Mouse (Mus musculus) retina, postnatal 7 days (tissue): ENCODE results near the gene Tmem259.

Source experiments
- DNase-seq: peaks from one replicate; pipeline ENCODE4 v3.0.0-alpha.2; 2012; ENCODE audit warnings: low read depth, low spot score

The Tmem259 gene

GRCm38 (mm10) chr10:80016511-80016910, 32.4 kb upstream of the Tmem259 start, which contains the start of gene Arhgap45:
Gene Arhgap45 (plus strand): TSS chr10:80016653.
- DNase-seq: no peak

- no peak for DNase-seq
Observed at GRCm38 (mm10) chr10:80015583-80015982, 31.5 kb upstream of the Tmem259 start.

- no peak for DNase-seq
Observed at GRCm38 (mm10) chr10:80014484-80015290, 30.6 kb upstream of the Tmem259 start.

GRCm38 (mm10) chr10:80013609-80014008, 29.5 kb upstream of the Tmem259 start:
- DNase-seq: no peak

- DNase-seq: no peak
Observed at GRCm38 (mm10) chr10:80011740-80012139, 27.6 kb upstream of the Tmem259 start.

- DNase-seq: no peak
Observed at GRCm38 (mm10) chr10:80004233-80004705, 20.1 kb upstream of the Tmem259 start.

- DNase-seq: no peak
Observed at GRCm38 (mm10) chr10:80003374-80004232, 19.5 kb upstream of the Tmem259 start.

- DNase-seq: no peak
Observed at GRCm38 (mm10) chr10:80002829-80003228, 18.7 kb upstream of the Tmem259 start.

- DNase-seq: no peak
Observed at GRCm38 (mm10) chr10:80001945-80002344, 17.8 kb upstream of the Tmem259 start.

- no peak for DNase-seq
Observed at GRCm38 (mm10) chr10:79997819-79998218, 13.7 kb upstream of the Tmem259 start.

GRCm38 (mm10) chr10:79997034-79997760, 13.1 kb upstream of the Tmem259 start:
- DNase-seq: peak; percentile 43

- peak; percentile 94 for DNase-seq
Observed at GRCm38 (mm10) chr10:79996272-79997033, 12.3 kb upstream of the Tmem259 start, which contains the start of gene Abca7. Gene Abca7 (plus strand): TSS chr10:79996494.

- DNase-seq: no peak
Observed at GRCm38 (mm10) chr10:79995636-79996035, 11.5 kb upstream of the Tmem259 start.

- DNase-seq: no peak
Observed at GRCm38 (mm10) chr10:79994397-79995115, 10.4 kb upstream of the Tmem259 start.

- no peak for DNase-seq
Observed at GRCm38 (mm10) chr10:79991548-79991947, 7.4 kb upstream of the Tmem259 start.

- no peak for DNase-seq
Observed at GRCm38 (mm10) chr10:79991099-79991498, 7.0 kb upstream of the Tmem259 start.

- DNase-seq: no peak
Observed at GRCm38 (mm10) chr10:79989870-79990269, 5.7 kb upstream of the Tmem259 start.

GRCm38 (mm10) chr10:79989272-79989786, 5.2 kb upstream of the Tmem259 start:
- no peak for DNase-seq

GRCm38 (mm10) chr10:79988506-79989271, 4.6 kb upstream of the Tmem259 start, which contains the start of gene Cnn2:
Gene Cnn2 (plus strand): TSS chr10:79988584.
- DNase-seq: no peak
